Mouse (Mus musculus) bone marrow macrophage, adult 2 months (primary cell): ENCODE results near the gene Dnaic2. TPM values are rescaled to one million over a fixed set of nuclear protein-coding genes. Genes with fewer than 3 reads are reported as not detected.

Experiments
- H3K27ac ChIP-seq: 2 replicates; pipeline ENCODE4 v1.5.1; 2012; ENCODE audit warnings: low read depth, low read length; ENCODE audit not compliant: insufficient read depth
- H3K4me1 ChIP-seq: 2 replicates; pipeline ENCODE4 v1.6.1; 2012; ENCODE audit warnings: low read length; ENCODE audit not compliant: control insufficient read depth, insufficient read depth
- H3K4me3 ChIP-seq: 2 replicates; pipeline ENCODE4 v1.5.1; 2012; ENCODE audit warnings: mild to moderate bottlenecking, low read length, moderate library complexity; ENCODE audit not compliant: insufficient read depth
- CTCF ChIP-seq: IDR thresholded peaks from 2 replicates; pipeline ENCODE4 v1.5.1; 2012; ENCODE audit warnings: low read depth, mild to moderate bottlenecking, low read length, moderate library complexity
- POLR2A ChIP-seq: IDR thresholded peaks from 2 replicates; pipeline ENCODE4 v1.6.1; 2012; ENCODE audit warnings: mild to moderate bottlenecking, low read depth, low read length, borderline replicate concordance
- polyA plus RNA-seq: library from polyadenylated mRNA; stranded (reverse); fragments of >200 nt; gene quantifications from 2 replicates; pipeline ENCODE4 v1.2.4, GENCODE M21; 2012; ENCODE audit not compliant: missing spikeins, insufficient read depth, insufficient read length

The Dnaic2 gene
- polyA plus RNA-seq, 1 experiment, result not detected

GRCm38 (mm10) chr11:114789061-114789714 is 62.0 kb downstream of the Dnaic2 start:
- TF ChIP-seq POLR2A, result no peak
- TF ChIP-seq CTCF, result peak; percentile 80
- peaks cover 16% of the 10 kb centered on the region for H3K4me1 ChIP-seq
- H3K27ac ChIP-seq, result no peak overlapping the region
- H3K4me3 ChIP-seq, result peak overlapping the region; percentile 28; the same call in 1 of the 2 replicates

GRCm38 (mm10) chr11:114789716-114790115 is 62.5 kb downstream of the Dnaic2 start:
- no peak overlapping the region for H3K27ac ChIP-seq
- no peak overlapping the region for H3K4me3 ChIP-seq
- peaks cover 16% of the 10 kb centered on the region for H3K4me1 ChIP-seq
- TF ChIP-seq CTCF (no peak), POLR2A (no peak)

GRCm38 (mm10) chr11:114790171-114790570 is 63.0 kb downstream of the Dnaic2 start:
- H3K4me1 ChIP-seq, result peaks cover 16% of the 10 kb centered on the region
- H3K27ac ChIP-seq, result no peak overlapping the region
- TF ChIP-seq POLR2A (no peak), CTCF (no peak)
- no peak overlapping the region for H3K4me3 ChIP-seq

GRCm38 (mm10) chr11:114790841-114791240 is 63.6 kb downstream of the Dnaic2 start:
- H3K27ac ChIP-seq, result no peak overlapping the region
- H3K4me1 ChIP-seq, result peaks cover 16% of the 10 kb centered on the region
- no peak overlapping the region for H3K4me3 ChIP-seq
- TF ChIP-seq CTCF (peak; percentile 57), POLR2A (no peak)

GRCm38 (mm10) chr11:114791351-114791889 is 64.2 kb downstream of the Dnaic2 start:
- peaks cover 13% of the 10 kb centered on the region for H3K4me1 ChIP-seq

GRCm38 (mm10) chr11:114791891-114792411 is 64.7 kb downstream of the Dnaic2 start:
- TF ChIP-seq CTCF (no peak), POLR2A (no peak)
- peak overlapping the region; percentile 44 for H3K4me3 ChIP-seq
- peaks cover 13% of the 10 kb centered on the region for H3K4me1 ChIP-seq

More at GRCm38 (mm10) chr11:114791351-114791889, 64.2 kb downstream of the Dnaic2 start:
- H3K4me3 ChIP-seq, result peak overlapping the region; percentile 44
- no peak overlapping the region for H3K27ac ChIP-seq
- TF ChIP-seq POLR2A (no peak), CTCF (no peak)

GRCm38 (mm10) chr11:114792931-114793494 is 65.8 kb downstream of the Dnaic2 start:
- H3K4me3 ChIP-seq, result no peak overlapping the region
- no peak for TF ChIP-seq CTCF
- no peak for TF ChIP-seq POLR2A
- peak overlapping the region; percentile 45; the same call in 1 of the 2 replicates for H3K27ac ChIP-seq
- peaks cover 13% of the 10 kb centered on the region for H3K4me1 ChIP-seq

More at GRCm38 (mm10) chr11:114791891-114792411, 64.7 kb downstream of the Dnaic2 start:
- no peak overlapping the region for H3K27ac ChIP-seq

- Histone ChIP-seq H3K4me3 (no peak overlapping the region), H3K27ac (no peak overlapping the region), H3K4me1 (peaks cover 13% of the 10 kb centered on the region)
- no peak for TF ChIP-seq POLR2A
- no peak for TF ChIP-seq CTCF
Measured at GRCm38 (mm10) chr11:114793868-114794545, 66.8 kb downstream of the Dnaic2 start.

GRCm38 (mm10) chr11:114794691-114795090 is 67.5 kb downstream of the Dnaic2 start:
- Histone ChIP-seq H3K4me3 (no peak overlapping the region), H3K4me1 (peaks cover 13% of the 10 kb centered on the region), H3K27ac (no peak overlapping the region)
- no peak for TF ChIP-seq POLR2A
- TF ChIP-seq CTCF, result no peak

- H3K27ac ChIP-seq, result no peak overlapping the region
- TF ChIP-seq POLR2A, result no peak
- peak; percentile 18; the same call in 1 of the 2 replicates for TF ChIP-seq CTCF
- peak overlapping the region; percentile 48 for H3K4me3 ChIP-seq
- H3K4me1 ChIP-seq, result peaks cover 13% of the 10 kb centered on the region
Measured at GRCm38 (mm10) chr11:114795231-114795746, 68.1 kb downstream of the Dnaic2 start.
